Mouse (Mus musculus) urinary bladder, postnatal 25 days (tissue): ENCODE results near the gene Dip2c.
A peak's percentile ranks its signal among the peaks of the same experiment; 100 is the strongest.

Experiments used
- DNase-seq: peaks from one replicate; pipeline ENCODE4 v3.0.0; 2022; ENCODE audit warnings: low spot score

Dip2c gene

DNA sequence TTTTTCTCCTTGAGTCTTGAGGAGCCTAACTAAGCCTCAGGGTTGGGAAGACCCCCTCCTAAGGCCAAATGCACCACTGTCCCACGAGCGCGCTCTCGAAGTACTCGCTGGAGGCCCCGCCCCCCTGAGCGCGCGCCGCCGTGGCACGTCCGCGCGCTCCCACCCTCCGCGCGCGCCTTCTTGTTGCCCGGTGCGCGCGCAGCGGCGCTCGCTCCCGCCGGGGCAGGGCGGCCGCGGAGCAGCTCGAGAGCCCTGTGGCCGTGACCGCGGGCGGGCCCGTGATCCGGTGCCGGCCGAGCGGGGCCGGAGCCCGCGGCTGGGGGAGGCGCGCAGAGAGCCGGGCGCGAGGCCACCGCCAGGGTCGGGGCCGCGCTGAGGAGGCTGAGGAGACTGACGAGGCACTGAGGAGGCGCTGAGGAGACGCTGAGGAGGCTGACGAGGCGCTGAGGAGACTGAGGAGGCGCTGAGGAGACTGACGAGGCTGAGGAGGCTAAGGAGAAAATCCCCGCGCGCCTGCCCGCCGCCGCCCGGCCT is at the start of gene Dip2c:
Gene Dip2c, plus strand, starts transcription at position 207 of the 534 bp plus-strand sequence.
- peak; percentile 90 for DNase-seq

DNA sequence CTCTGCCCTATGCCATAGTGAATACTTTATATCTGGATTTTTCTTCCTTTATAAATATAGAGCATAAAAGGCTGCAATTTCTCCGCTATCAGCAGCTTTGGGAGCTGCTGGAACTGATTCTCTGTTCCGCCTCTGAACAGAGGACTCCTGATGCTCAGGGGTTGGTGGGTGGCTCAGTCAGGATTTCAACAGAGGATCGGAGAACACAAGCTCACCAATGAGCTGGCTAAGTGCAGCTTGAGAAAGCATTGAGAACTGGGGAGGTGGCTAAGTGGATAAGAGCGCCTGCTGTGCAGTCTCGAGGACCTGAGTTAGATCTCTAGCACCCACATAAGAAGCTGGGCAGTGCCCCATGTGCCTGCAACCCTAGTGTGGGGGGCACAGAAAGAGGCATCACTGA is 49.2 kb upstream of the Dip2c start:
- no peak for DNase-seq

DNA sequence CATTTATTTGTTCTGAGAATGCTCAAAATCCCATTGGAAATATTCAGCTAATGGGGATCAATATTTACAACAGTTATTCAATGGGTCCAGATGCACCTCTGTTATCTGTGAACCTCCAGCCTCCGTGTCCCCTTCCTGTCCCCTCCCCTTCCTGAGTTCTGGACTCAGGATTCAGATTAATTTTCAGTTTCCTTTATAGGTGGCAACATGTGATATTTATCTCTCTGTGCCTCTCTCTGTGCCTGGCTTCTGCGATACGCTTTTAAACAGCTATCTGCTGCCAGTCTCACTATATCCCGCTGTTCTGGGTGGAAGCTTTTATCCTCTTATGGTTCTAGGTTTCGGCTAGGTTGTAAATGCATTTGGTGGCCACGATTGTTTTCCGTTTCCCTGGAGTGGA is 38.8 kb upstream of the Dip2c start:
- DNase-seq = no peak

DNA sequence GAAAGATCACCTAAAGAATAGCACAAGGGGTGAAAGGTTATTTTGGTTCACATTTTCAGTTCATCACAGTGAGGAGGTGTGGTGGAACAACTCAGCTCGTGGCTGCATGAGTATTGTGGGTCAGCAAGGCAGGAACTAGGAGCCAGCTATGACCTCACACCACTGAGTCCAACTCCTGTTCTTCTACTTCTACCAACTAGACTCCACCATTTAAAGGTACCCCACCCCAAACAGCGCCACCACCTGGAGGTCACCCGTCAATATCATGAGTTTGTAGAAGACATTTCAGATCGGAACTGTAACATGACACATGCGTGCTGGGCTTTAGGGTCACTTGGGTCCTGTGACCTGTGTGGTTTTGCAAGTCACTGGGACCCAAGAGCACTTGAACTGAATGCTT is 37.2 kb upstream of the Dip2c start:
- DNase-seq = no peak

DNA sequence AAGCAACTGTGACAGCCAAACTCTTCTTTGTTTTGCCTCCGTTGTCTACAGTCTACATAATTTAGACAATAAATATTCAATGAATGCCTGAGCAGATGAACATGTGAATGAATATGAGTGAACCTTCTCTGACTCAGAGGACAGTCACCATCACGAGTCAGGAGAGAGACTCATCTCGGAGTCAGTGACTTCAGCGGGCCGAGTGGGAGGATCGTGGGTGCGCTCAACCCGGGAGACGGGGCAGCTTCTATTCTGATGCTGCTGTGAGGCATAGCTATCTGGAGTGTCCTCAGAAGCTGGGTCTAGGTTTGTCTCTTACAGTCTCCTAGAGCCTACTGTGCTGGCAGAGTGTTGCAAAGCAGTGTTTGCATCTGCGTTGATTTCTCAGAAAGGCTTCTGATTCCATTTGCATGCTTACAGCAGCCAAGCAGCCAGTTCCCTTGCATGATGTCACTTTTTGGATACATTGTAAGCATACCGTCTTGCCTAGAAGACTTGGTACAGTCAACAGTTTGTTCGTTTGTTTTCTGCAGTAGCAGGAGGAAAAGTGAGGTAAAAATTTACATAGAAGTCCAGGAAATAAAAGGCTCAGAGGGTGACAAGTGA is 36.6 kb upstream of the Dip2c start:
- no peak for DNase-seq

DNA sequence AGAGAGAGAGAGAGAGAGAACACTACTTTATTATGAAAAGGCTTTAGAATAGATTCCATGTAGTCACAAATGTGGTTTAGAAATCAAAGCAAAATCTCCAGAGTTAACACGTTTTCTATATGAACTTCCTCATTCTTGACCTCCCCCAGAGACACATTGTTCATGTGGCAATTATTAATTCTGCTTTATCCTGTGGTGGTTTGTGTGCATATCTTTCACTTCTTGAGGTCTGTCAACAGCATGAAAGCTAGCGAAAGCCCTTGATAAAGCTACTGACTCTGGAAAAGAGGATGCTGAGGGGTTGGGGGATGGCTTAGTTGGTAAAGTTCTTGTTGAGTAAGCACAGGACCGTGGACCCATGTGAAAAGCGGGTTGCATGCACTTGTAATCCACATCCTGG is 14.6 kb upstream of the Dip2c start:
- DNase-seq = no peak

DNA sequence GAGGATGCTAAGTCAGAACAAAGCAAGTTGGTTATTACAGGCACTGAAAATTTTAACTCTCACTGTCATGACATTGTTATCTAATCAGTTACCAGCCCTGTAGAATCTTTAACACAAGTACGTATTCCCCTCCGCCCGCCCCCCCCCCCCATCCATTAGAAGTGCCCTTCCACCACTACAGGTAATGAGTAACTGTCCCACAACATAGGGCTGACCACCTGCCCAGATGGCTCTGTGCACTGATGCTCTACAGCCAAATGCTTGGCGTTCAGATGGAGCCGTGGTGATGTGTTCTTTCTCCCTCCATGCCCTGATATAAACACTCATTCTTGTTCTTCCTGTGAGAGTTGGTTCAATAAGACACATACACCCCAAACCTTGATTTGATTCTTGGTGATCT is 10.8 kb upstream of the Dip2c start:
- no peak for DNase-seq

DNA sequence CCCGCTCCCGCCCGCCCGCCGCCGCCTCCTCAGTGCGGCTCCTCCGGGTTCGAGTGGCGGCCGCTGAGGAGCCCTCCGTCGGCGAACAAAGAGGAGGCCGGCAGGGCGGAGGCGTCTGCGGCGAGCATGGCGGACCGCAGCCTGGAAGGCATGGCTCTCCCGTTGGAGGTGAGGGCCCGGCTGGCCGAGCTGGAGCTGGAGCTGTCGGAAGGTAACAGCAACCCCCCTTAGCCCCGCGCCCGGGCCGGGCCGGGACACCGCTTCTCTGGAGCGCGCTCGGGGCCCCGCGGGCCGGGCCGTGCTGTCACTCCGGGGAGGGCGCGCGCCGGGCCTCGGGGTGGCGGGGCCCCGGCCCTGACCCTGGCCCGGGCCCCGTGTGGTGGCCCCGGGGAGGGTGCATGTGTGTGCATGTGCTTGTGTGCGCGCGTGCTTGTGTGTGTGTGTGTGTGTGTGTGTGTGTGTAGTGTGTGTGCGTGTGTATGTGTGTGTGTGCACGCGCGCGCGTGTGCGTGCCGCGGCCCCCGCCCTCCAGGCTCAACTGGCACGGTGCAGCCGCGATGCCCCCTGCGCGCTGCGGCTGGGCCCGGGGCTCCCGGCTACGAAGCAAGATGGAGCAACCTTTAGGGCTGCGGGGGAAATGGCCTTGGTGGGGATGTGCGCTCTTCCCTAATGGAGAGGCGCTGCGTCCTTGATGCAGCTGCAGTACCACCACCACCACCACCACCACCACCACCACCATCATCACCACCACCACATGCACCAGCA is 710 bp downstream of the Dip2c start:
- peak; percentile 54 for DNase-seq

DNA sequence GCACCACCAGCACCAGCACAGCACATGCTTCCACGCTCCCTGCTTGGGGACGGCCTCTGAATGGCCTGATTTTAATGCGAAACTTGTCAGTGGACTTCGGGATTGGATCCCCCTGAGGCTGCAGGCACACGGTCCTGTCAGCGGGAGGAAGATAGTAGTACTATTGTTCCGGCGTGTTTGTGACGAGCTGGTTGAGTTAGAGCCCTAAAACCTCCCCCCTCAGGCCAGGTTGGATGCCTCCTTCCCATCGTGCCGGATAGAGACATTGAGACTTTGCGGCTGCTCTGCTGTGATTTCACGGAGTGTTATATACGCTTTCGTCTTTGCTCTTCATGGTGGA is 1.3 kb downstream of the Dip2c start:
- no peak for DNase-seq

DNA sequence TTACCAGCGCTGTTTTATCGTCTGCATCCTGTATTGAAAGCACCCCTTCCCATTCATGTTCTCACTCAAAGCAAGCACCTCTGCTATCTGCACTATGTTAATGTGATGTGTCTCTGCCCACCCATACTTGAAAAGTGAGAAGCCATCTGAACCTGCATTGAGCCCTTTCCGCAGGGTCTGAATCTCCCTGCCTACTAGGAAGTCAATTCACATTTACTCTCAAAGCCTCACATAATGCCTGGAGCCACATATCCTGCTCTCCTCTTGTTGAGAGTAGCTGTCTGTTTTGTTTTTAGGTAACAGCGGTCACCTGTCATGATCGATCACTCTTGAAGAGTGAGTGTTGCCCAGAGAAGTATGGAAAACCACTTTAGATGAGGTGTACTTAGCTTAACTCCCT is 2.3 kb downstream of the Dip2c start:
- DNase-seq = no peak

DNA sequence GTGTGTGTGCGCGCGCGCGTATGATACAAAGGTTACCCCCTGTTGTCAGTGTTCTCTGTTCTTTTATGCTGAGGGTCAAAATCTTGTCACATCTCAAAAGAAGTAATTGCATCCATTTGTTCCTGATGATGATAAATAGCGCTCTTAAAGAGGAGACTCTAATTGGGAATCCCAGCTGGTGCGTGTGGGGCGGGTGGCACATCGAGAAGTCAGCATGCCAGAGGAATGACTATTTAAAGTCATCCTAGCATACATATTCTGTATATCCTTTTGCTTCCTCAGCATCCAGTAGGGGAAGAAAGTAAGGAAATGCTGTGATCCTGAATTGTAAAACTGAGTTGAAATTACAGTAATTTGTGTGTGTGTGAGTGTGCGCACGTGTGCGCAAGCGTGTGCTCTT is 6.7 kb downstream of the Dip2c start:
- DNase-seq = no peak

DNA sequence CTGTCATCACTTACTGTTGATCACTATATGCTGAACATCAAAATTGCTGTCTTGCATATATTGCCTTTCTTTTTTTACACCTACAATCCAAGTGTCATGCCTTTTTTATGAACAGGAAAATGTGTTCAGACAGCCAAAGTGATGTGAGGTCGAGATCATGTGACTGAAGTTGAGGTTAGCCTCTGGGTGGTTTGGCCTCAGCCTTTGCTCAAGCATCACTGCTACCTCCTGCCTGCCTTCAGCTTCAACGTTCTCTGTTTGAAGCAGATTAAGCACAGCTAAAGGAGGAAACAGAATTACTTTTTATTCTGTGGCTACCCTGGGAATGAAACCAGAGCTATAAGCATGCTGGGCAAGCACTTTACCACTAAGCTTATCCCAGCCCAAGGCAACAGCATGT is 13.6 kb downstream of the Dip2c start:
- DNase-seq = no peak

DNA sequence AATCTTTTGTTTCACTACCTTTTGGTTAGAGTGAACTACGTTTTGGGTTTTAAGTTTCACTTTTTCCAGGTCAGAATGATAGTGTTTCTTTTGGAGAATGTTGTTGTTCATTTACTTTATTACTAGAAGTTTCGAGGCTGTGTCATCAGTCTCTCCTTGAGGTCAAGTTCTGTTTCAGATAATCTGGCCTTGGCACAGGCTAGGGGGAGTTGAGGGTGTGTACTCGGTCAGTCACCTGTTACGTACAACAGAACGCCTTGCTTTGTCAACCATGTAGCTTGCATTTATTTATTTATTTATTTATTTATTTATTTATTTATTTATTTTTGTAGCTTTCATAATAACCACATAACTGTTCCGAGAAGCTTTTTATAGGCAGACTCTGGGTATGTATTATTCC is 20.0 kb downstream of the Dip2c start:
- no peak for DNase-seq

DNA sequence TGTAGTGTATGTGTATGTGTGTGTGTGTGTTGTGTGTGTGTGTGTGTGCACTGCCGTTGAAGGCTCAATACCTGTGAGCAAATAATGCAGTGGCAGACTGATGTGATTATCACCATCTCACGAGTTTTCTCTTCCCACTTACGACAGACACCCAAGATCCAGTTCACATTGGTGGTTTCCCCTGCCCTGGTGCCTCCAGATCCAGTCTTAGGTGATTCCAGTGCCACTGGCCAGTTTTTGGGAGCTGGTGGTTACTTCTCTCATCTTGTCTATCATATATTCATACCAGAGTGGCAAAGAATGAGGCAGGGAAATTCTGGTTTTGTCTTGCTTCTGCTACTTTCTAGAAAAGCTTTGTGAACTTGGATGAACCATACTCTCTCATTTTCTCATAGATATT is 20.9 kb downstream of the Dip2c start:
- DNase-seq = no peak

DNA sequence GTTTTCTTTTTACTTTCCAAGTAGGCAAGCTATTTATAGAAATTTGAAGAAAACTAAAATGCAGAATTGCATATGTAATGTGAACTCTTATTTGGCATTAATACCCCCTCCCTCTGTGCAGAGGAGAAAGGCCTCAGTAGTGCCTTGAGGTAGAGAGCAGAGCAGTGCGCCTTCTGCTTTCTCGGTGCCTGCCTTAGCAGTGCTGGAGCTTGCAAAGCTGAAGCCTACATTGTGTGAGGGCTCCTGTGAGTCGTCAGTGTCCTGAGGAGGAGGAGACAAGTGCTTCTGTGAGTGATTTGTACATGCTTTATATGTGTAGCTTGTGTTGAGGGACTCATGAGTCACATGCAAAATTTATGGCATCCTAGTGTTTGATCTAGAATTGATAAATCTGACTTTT is 21.4 kb downstream of the Dip2c start:
- DNase-seq = no peak

DNA sequence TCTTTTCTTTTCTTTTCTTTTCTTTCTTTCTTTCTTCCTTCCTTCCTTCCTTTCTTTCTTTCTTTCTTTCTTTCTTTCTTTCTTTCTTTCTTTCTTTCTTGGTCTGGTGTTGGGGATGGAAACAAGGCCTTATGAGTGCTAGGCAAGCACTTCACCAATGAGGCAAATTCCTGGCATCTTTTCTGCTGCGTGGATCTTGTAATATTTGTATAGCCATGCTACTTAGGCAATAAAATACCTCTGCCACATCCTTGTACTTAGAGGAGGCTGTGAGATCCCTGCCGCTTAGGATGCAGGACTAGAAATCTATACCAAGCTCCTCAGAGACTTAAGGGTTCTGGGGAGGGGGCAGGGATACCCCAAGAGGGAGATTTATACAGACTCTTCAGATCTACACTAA is 23.3 kb downstream of the Dip2c start:
- no peak for DNase-seq

DNA sequence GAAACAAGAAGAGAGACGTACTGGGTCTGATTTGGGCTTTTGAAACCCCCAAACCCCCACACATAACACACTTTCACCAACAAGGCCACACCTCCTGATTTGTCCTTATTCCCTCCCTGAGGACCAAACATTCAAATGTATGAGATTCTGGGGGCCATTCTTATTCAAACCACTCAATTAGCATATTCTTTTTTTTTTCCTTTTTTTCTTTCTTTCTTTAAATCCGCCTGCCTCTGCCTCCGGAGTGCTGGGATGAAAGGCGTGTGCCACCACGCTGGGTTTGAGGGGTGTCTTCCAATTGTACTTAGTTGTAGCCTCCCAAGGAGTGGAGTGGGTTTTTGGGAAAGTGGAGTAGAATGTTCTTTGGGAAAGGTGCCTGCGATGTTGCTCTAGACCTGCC is 32.5 kb downstream of the Dip2c start:
- DNase-seq = no peak

DNA sequence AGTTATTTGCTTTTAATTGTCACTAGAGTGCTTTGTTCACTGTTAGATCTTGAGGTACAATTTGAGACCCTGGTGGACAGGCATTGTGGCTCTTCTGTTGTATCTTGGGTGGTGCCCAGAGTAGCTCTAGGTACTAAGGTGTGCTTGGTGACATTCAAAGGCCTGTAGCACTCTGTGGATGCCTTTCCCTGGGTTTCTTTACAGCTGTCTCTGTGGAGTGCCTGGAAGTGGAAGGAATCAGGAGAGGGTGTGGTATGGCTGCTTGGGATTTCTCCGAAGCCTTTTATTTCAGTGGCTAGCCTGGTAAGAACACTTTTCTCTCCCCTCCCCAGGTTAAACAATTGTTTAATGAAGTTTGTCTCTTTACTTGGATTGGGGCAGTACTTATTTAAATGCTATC is 34.5 kb downstream of the Dip2c start:
- DNase-seq = no peak

DNA sequence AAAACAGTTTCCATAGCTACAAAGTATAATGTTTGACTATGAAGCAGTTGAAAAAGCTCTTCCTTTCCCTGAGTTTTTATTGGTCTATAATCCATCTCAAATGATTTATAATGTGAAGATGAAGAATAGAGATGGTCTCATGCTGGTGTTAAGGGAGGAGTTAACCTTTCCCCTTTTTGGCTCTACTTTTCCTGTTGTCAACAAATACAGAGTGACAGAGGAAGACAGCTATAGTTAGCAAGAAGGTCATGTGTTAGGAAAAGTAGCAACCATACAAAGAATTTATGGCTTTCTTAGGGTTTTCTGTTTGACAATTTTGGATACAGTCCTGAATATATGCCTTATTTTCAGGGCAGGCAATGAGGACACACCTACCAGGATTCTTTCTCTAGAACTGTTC is 36.6 kb downstream of the Dip2c start:
- no peak for DNase-seq

DNA sequence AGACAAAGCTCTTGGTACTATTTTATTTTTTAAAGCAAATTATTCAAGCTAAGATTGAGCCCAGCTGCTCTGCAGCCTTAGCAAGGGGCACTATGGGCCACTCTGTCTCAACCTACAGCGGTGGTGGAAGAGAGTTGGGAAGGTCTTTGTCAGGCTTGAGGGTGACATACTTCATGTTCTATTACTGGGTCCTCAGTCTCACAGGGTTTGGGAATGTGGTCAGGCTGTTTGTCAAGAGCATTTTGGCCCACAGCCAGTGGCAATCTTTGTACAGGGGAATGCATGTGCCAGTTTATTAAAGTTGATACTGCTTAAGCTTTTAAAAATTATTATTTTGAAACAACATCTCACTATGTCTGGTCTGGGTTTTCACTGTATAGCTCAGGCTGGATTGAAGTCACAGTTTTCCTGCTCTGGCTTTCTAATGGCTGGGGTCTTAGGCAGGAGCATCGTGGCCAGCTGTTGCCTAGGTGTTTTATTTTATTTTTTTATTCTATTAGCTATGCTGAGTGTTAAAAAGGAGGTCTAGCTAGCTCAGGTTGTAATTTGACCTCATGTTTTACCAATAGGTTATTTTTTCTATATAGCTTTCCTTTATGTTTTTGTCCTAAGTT is 37.9 kb downstream of the Dip2c start:
- no peak for DNase-seq

DNA sequence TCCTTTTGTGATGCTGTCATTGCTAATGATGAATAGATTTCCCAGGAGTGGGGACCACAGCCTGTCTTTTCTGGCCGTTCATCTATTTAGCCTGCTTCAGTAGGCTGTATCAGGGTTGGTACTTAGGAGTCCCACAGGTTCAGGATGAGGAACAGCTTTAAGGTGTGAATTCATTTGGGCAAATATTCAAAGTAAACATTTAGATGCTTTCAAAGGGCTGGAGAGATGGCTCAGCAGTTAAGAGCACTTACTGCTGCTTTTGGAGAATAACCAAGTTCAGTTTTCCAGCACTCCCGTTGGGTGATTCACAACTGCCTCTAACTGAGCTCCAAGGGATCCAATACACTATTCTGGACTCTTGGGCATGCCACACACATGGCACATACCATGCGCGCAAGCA is 38.4 kb downstream of the Dip2c start:
- DNase-seq = no peak

DNA sequence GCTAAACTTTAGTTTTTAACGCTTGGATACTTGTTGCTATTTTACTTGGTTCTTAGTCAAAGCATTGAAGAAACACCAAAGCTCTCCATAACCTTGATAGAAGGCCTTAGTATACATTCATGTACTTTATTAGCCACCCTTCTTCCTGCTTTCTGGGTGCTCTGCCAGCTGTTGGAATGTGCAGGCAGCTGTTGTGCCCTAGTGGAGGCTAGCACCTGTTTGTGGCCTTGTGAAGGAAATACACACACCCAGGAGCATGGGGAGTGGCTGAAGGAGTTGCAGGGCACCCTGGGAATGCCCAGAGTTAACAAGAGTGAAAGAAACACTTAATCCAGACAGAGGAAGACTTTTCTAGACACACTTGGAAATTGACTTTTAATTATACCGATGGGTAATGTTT is 43.4 kb downstream of the Dip2c start:
- no peak for DNase-seq

DNA sequence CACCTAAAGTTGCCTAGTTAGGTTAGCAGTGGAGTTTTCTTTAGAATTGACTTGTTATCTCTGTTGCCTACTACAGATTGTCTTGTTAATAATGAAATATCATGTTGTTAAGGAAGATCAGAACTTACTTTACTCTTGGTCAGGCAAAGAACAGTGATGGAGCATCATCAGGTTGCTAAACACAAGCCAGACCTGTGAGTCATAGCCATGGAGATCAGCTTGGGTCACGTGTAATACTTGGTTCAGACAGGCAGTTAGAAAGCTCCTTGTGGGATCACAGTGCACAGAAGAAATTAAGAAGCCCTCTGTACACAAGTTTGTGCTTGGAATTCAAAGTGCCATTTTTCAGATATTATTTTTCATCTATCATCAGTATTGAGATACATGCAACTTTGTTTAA is 48.9 kb downstream of the Dip2c start:
- DNase-seq = no peak
